Mouse (Mus musculus) embryonic fibroblast, embryonic 13.5 days (primary cell): ENCODE results near the gene Slc25a3. TPM values are rescaled to one million over a fixed set of nuclear protein-coding genes. Genes with fewer than 3 reads are reported as not detected.

Experiments used
- H3K27ac ChIP-seq: 2 replicates; pipeline ENCODE4 v1.5.1; 2012; ENCODE audit warnings: low read length, control low read depth, inconsistent platforms; ENCODE audit not compliant: insufficient read depth
- H3K4me1 ChIP-seq: 2 replicates; pipeline ENCODE4 v1.6.1; 2011; ENCODE audit warnings: low read length; ENCODE audit not compliant: control insufficient read depth, insufficient read depth
- H3K4me3 ChIP-seq: 2 replicates; pipeline ENCODE4 v1.5.1; 2011; ENCODE audit warnings: mild to moderate bottlenecking, control low read depth, low read length; ENCODE audit not compliant: insufficient read depth
- CTCF ChIP-seq: IDR thresholded peaks from 2 replicates; pipeline ENCODE4 v1.5.1; 2011; ENCODE audit warnings: mild to moderate bottlenecking, control low read depth, low read length, moderate library complexity, borderline replicate concordance; ENCODE audit not compliant: insufficient read depth
- POLR2A ChIP-seq: IDR thresholded peaks from 2 replicates; pipeline ENCODE4 v1.6.1; 2011; ENCODE audit warnings: low read depth, mild to moderate bottlenecking, control low read depth, low read length, moderate library complexity
- polyA plus RNA-seq: library from polyadenylated mRNA; stranded (reverse); fragments of >200 nt; gene quantifications from 2 replicates; pipeline ENCODE4 v1.2.4, GENCODE M21; 2011; ENCODE audit warnings: low read depth; ENCODE audit not compliant: missing spikeins, insufficient read length

Slc25a3 gene
- polyA plus RNA-seq, 1 experiment, result 590 TPM

DNA sequence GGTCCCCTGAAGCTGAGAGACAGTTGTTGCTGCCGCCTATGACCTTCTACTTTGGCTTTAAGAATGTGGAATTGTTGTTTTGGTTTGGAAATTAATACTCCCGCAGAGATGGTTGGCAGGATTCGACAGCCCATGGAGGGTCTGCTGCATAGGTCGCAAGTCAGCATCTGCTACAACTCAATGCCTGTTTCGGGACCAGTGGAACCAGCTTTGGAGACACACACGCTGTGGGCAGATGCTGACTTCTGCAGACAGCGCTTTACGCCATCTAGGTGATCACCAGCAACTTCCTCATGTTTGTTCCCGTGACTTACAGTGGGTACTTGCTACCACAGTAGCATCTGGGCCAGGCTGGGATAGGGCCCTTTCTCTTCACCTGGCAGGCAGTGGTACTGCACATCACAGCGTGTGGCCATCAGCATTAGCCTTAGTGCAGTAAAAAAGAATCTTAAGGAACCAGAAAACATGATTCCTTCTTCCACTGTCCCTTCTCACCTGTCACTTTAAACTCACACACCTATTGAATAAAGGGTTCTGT lies 18.9 kb upstream of the Slc25a3 start:
- TF ChIP-seq CTCF (no peak), POLR2A (no peak)
- Histone ChIP-seq H3K4me1 (no peaks in the 10 kb centered on the region), H3K4me3 (no peak overlapping the region), H3K27ac (no peak overlapping the region)

DNA sequence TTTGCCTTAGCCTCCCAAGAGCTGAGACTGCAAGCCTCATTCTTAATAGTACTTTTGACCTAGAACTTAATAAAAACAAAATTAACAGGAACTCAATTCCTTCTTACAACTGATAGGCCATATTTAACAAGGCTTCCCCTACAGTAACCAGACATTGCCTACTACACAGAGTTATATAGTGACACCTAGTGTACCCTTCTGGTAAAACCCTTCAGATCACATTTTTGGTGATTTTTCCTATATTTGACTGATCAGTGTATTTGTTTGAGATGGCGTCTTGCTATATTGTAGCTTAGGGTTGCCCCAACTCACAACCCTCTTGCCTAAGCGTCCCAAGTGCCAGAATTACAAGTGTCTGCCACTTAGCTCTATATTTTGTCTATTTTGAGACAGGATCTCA lies 17.7 kb upstream of the Slc25a3 start:
- Histone ChIP-seq H3K4me1 (no peaks in the 10 kb centered on the region), H3K27ac (no peak overlapping the region), H3K4me3 (no peak overlapping the region)
- TF ChIP-seq POLR2A (no peak), CTCF (no peak)

DNA sequence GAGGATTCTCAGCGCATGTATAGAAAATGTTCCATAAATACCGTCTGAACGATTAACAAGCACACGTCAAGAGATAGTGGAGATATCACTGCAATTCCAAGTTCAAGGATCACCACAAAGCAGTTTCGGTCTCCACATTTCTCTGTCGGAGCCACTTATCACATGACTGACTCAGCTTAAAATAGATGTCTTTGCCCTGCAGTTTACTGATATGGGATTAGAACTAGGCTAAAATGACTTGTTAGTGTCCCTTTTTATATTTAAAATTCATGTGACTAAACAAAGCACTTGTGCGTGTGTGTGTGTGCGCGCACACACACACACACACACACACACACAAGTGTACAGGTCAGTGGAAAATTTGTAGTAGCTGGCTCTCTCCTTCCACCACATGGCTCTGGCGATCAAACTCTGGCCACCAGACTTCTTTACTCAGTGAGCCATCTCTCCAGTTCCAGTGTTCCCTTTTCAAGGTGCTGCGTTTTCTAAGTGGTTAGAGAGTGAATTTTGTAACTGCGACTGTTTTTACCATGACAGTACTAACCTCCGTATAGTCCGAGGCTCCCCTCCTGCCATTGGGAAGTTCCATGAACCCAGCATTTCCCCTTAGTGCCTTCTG lies 15.4 kb upstream of the Slc25a3 start:
- H3K4me3 ChIP-seq, result no peak overlapping the region
- no peaks in the 10 kb centered on the region for H3K4me1 ChIP-seq
- no peak overlapping the region for H3K27ac ChIP-seq
- TF ChIP-seq CTCF (no peak), POLR2A (no peak)

DNA sequence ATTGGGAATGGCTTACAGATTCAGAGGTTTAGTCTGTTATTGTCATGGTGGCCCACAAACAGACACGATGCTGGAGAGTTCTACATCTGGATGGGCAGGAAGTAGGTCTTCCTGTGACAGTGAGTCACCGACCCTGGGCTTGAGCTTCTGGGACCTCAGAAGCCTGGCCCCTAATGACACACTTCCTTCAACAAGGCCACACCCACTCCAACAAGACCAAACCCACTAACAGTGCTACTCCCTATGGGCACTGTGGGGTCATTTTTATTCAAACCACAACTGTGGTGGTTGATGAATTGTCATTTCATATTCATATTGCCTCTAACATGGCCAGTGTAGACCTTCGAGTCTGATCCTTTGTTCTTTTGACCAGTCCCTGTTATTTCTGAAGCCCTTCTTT lies 14.5 kb upstream of the Slc25a3 start:
- Histone ChIP-seq H3K27ac (no peak overlapping the region), H3K4me3 (no peak overlapping the region), H3K4me1 (no peaks in the 10 kb centered on the region)
- TF ChIP-seq POLR2A, result no peak
- TF ChIP-seq CTCF, result no peak

DNA sequence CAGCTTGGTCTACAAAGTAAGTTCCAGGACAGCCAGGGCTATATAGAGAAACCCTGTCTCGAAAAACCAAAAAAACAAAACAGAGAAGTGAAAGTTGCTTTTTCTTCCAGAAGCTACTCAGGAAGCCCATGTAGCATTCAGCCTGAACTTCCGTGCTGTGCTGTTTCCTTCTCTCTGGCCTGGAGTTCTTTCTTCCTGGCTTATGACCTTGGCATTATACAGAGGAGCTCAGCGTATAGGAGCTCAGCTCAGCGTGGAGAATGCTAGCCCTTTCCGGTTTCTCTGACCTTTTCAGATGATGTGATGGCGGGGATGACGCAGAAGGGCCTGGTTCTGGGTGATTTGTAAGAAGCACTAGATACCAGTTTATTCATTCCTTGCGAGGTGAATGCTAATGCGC lies 13.5 kb upstream of the Slc25a3 start:
- Histone ChIP-seq H3K27ac (no peak overlapping the region), H3K4me3 (no peak overlapping the region), H3K4me1 (no peaks in the 10 kb centered on the region)
- TF ChIP-seq POLR2A, result no peak
- no peak for TF ChIP-seq CTCF

DNA sequence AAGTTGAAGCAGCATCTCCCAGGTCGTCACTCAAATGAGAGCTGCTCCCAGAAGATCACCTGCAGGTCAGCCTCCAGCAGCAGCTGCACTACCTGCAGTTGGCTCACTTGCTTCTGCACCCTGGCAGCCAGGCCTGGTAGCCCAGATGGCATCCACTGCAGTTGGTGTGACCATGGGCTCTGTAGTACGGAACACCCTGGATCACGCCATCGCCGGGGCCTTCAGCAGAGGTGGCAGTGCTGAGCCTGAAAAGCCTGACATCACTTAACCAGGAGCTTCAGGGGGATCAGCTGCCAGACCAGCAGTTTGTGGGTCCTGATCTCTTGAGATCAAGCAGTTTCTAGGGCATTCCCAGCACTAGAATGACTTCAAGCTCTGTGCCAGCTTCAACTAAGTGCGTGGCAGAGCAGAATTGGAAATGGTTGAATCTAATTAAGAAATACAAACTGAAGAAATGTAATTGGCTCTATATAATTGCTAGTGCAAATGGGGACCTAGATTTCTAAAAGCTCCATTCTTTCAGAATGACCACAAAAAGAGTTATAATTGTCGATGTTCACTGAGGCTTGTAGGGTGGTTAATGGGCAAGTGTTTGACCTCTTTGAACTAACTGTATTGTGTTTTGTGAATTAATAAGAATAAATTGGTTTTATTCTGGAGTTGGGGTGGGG lies 11.6 kb upstream of the Slc25a3 start:
- TF ChIP-seq CTCF (no peak), POLR2A (no peak)
- Histone ChIP-seq H3K4me3 (no peak overlapping the region), H3K4me1 (no peaks in the 10 kb centered on the region), H3K27ac (no peak overlapping the region)

- Histone ChIP-seq H3K27ac (no peak overlapping the region), H3K4me1 (no peaks in the 10 kb centered on the region), H3K4me3 (no peak overlapping the region)
- TF ChIP-seq CTCF (no peak), POLR2A (no peak)
Observed at GRCm38 (mm10) chr10:91131565-91131964, 7.7 kb upstream of the Slc25a3 start.

DNA sequence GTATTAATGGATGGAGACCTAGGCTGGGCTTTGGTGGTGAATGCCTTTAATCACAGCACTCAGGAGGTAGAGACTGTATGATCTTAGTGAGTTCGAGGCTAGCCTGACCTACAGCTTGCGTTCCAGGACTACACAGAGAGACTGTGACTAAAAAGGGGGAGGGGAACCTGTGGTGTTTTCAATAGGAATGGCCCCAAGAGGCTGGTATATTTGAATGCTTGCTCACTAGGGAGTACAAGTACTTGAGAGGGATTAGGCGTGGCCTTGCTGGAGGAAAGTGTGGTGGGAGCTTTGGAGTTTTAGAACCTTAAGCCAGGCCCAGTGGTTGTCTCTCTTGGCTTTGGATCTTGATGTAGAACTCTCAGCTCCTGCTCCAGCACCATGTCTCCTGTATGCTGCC lies 6.9 kb upstream of the Slc25a3 start:
- Histone ChIP-seq H3K27ac (no peak overlapping the region), H3K4me1 (no peaks in the 10 kb centered on the region), H3K4me3 (no peak overlapping the region)
- TF ChIP-seq CTCF, result no peak
- no peak for TF ChIP-seq POLR2A

DNA sequence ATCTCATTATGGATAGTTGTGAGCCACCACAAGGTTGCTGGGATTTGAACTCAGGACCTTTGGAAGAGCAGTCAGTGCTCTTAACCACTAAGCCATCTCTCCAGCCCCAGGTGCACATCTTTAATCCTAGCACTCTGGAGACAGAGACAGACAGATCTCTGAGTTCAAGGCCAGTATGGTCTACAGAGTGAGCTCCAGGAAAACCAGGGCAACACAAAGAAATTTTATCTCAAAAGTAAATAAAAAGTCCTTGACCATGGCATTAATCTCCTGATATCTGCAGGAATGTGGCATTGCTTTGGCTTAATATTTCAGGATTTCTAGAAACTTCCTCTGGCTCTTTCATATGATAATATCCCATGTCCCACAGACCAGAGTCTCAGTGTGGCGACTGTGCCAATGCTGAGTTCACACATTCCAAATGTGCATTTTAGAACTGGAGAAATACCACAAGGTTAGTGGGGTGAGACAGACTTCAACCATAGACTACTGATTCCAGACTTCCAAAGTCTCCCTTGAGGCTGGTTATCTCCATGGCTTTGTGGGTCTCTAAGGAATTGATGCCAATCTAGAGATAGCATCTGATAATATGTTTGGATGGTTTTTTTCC lies 4.8 kb upstream of the Slc25a3 start:
- Histone ChIP-seq H3K4me1 (no peaks in the 10 kb centered on the region), H3K4me3 (no peak overlapping the region), H3K27ac (no peak overlapping the region)
- TF ChIP-seq POLR2A, result no peak

- Histone ChIP-seq H3K4me1 (no peaks in the 10 kb centered on the region), H3K4me3 (no peak overlapping the region), H3K27ac (no peak overlapping the region)
- no peak for TF ChIP-seq POLR2A
- TF ChIP-seq CTCF, result no peak
Observed at GRCm38 (mm10) chr10:91127395-91127794, 3.5 kb upstream of the Slc25a3 start.
